Mouse (Mus musculus): ENCODE measurements around the gene Nexn.

DNA sequence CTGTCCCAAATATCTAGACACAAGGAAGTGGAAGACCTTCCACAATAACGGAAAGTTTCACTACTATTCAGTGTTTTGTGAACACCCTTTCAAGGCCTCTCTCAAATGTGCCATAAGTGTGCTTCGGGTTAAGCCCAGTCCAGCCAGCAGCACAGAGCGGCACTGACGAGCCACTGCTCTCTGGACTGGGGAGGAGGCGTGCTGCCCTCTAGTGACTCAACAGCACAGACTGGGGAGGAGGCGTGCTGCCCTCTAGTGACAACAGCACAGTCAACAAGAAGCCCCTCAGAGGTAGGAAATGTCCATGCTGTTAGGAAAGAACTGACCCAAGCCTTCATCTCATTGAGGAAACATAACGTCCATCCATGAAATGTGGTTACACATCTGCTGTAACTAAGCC lies 49.5 kb upstream of the Nexn start:
- TF ChIP-seq CTCF (IDR thresholded peaks at IDR 0.05; ENCODE audit: borderline replicate concordance, insufficient read depth, low read depth, low read length) = peak; percentile 97
- TF ChIP-seq POLR2A (IDR thresholded peaks at IDR 0.05; ENCODE audit: borderline replicate concordance, insufficient read depth, low read length) = no peak
